Mouse (Mus musculus) G1E (cell line): ENCODE results near the gene Plekhh2.

Source experiments
- CTCF ChIP-seq: IDR thresholded peaks from 2 replicates; pipeline ENCODE4 v1.5.1; 2012; ENCODE audit warnings: low read depth, low read length, inconsistent platforms, mixed read lengths
- GATA1 ChIP-seq: IDR thresholded peaks from 2 replicates; pipeline ENCODE4 v1.6.1; 2012; ENCODE audit warnings: borderline replicate concordance, low read length, inconsistent platforms, mixed read lengths
- TAL1 ChIP-seq: conservative IDR thresholded peaks from 2 replicates; pipeline ENCODE4 v1.6.1; 2012; ENCODE audit warnings: low read depth, low read length, inconsistent platforms, mixed read lengths

DNA sequence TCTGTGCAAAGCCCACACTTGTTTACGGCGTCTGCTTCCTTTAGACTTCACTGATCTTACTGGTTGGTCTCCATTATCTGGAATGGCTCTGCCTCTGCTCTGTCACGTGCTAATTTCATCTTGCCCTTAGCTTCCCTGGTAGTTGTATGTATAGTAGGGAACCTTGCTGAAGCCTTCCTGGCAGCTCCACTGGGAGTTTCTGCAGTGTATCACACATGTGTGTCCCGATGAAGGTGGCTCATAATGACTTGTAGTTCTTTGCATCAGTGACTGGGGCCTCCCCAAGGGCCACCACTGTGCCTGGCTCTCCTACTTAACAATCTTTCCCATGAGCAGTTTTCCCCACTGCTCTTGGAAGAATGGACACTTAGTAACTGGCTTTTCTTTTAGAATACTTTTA, 96.9 kb downstream of the Plekhh2 start:
- TF ChIP-seq CTCF, result no peak
- no peak for TF ChIP-seq GATA1
- TF ChIP-seq TAL1, result no peak
